Comparison of ENCODE assay signal across 23 mouse cellular contexts in the genomic region with DNA sequence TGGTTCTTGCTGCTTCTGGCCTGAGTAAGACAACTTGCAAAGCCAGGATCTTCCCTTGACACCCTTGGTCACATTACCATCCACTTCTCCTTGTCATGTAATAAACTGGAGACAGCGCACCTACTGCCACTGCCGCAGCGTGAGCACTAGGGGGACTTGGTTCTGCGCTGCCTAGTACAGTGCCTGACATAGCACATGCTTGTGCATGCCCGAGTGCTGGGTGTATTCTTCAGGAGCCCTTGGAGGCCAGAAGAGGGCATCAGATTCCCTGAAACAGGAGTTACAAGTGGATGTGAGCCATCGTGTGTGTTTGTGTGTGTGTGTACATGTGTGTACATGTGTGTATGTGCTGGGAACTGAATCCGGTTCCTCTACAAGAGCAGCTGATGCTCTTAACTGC. TPM values are rescaled to one million over a fixed set of nuclear protein-coding genes. Genes with fewer than 3 reads are reported as not detected.
DNase-seq lines count a peak whose midpoint lies in the region; ATAC-seq and TF ChIP-seq lines count a peak whose summit lies in the region.
"Had no signal": no experiment of that assay in that cellular context is flagged by ENCODE, and none has a peak within 500 bp of the region (broad histone marks: within the 10 kb centered on the region; RNA-seq: fewer than 3 reads in every experiment).

No protein-coding gene starts in this region.

- H3K9me3 ChIP-seq in liver, postnatal 0 days (ENCODE audit: low read length), result no peaks in the 10 kb centered on the region
- no peaks in the 10 kb centered on the region for H3K9me3 ChIP-seq in liver, embryonic 11.5 days (ENCODE audit: control insufficient read depth, low read length)
- H3K9me3 ChIP-seq in E14TG2a.4 (ENCODE audit: low read length), result peaks cover 6% of the 10 kb centered on the region
- H3K9me3 ChIP-seq in heart, embryonic 10.5 days, result no peaks in the 10 kb centered on the region
- H3K9me3 ChIP-seq: forebrain, embryonic 10.5 days; heart, embryonic 13.5 days; hindbrain, embryonic 15.5 days; liver, embryonic 13.5 days; midbrain, embryonic 12.5 days had no signal

- TF ChIP-seq EP300 in liver, postnatal 0 days (IDR thresholded peaks at IDR 0.05; ENCODE audit: low read depth), result no peak

- DNase-seq in liver, postnatal 0 days, result no peak
- DNase-seq in liver, embryonic 11.5 days (ENCODE audit: low spot score), result no peak
- peak; percentile 36 for DNase-seq in 416B (ENCODE audit: low read depth)
- no peak for DNase-seq in Muller cell, postnatal 12 days (ENCODE audit: inconsistent ontology term)
- no peak for DNase-seq in heart, embryonic 10.5 days (ENCODE audit: low spot score)
- DNase-seq: adrenal gland, adult 8-10 months; cerebellum, adult 9-11 months; heart, adult 11 months; heart, postnatal 36 days; kidney, adult 8-10 months; kidney, postnatal 25 days; liver, embryonic 13.5 days; lung, postnatal 10 days; thymus, adult 18-20 months; thymus, postnatal 4 days had no signal

- H3K9ac ChIP-seq in liver, postnatal 0 days (replicated peaks), result no peak overlapping the region
- no peak overlapping the region for H3K9ac ChIP-seq in liver, embryonic 11.5 days (ENCODE audit: low read depth, low read length)
- H3K9ac ChIP-seq: heart, embryonic 13.5 days; hindbrain, embryonic 15.5 days; liver, embryonic 13.5 days; midbrain, embryonic 12.5 days had no signal

- no peak overlapping the region for H3K27ac ChIP-seq in liver, postnatal 0 days (ENCODE audit: low read depth)
- H3K27ac ChIP-seq in liver, embryonic 11.5 days (ENCODE audit: low read depth, low read length), result no peak overlapping the region
- H3K27ac ChIP-seq in heart, embryonic 10.5 days, result no peak overlapping the region
- H3K27ac ChIP-seq: forebrain, embryonic 10.5 days; heart, embryonic 13.5 days; hindbrain, embryonic 15.5 days; liver, embryonic 13.5 days; midbrain, embryonic 12.5 days had no signal

- 0 out of 2 replicates have a peak, but pooled peaks have one; percentile 21 for TF ChIP-seq CTCF in liver, postnatal 0 days (IDR thresholded peaks at IDR 0.05; ENCODE audit: low read depth)
- TF ChIP-seq CTCF in E14TG2a.4 (conservative IDR thresholded peaks at IDR 0.05; ENCODE audit: low read length), result 0 out of 2 replicates have a peak, but pooled peaks have one; percentile 4

- peaks cover 22% of the 10 kb centered on the region for H3K4me1 ChIP-seq in liver, postnatal 0 days (ENCODE audit: insufficient read depth)
- peaks cover 18% of the 10 kb centered on the region for H3K4me1 ChIP-seq in liver, embryonic 11.5 days (replicated peaks; ENCODE audit: control insufficient read depth, insufficient read depth, low read length)
- H3K4me1 ChIP-seq in E14TG2a.4 (replicated peaks; ENCODE audit: low read depth, low read length), result peaks cover 58% of the 10 kb centered on the region
- peaks cover 36% of the 10 kb centered on the region for H3K4me1 ChIP-seq in heart, embryonic 10.5 days

- no peak overlapping the region for H3K4me3 ChIP-seq in liver, postnatal 0 days (ENCODE audit: low read depth, low read length)
- H3K4me3 ChIP-seq in liver, embryonic 11.5 days (ENCODE audit: low read depth, low read length), result no peak overlapping the region
- no peak overlapping the region for H3K4me3 ChIP-seq in E14TG2a.4 (replicated peaks; ENCODE audit: low read length)
- no peak overlapping the region for H3K4me3 ChIP-seq in heart, embryonic 10.5 days
- H3K4me3 ChIP-seq: forebrain, embryonic 10.5 days; heart, embryonic 13.5 days; hindbrain, embryonic 15.5 days; liver, embryonic 13.5 days; midbrain, embryonic 12.5 days; myocyte had no signal

- no peak overlapping the region for H3K4me2 ChIP-seq in liver, postnatal 0 days (ENCODE audit: low read depth, low read length)
- no peak overlapping the region for H3K4me2 ChIP-seq in liver, embryonic 11.5 days
- H3K4me2 ChIP-seq: heart, embryonic 13.5 days; hindbrain, embryonic 15.5 days; liver, embryonic 13.5 days; midbrain, embryonic 12.5 days had no signal

- ATAC-seq in liver, postnatal 0 days, result no peak
- ATAC-seq in liver, embryonic 11.5 days (replicated peaks; ENCODE audit: low FRiP score), result no peak
- peak; percentile 12; the same call in 1 of the 2 replicates for ATAC-seq in granulocyte monocyte progenitor cell, adult 5-6 weeks (replicated peaks; ENCODE audit: poor library complexity, severe bottlenecking)

- 84% methylated on average over 7 of the region's 7 CpGs for WGBS in liver, postnatal 0 days (ENCODE audit: insufficient replicate concordance)
- WGBS in liver, embryonic 11.5 days, result 82% methylated on average over 7 of the region's 7 CpGs
- WGBS in heart, embryonic 10.5 days, result 83% methylated on average over 7 of the region's 7 CpGs

- 0 out of 2 replicates have a peak, but pooled peaks cover 7% of the 10 kb centered on the region for H3K27me3 ChIP-seq in liver, postnatal 0 days (ENCODE audit: insufficient read depth, low read length)
- H3K27me3 ChIP-seq in liver, embryonic 11.5 days (replicated peaks; ENCODE audit: control insufficient read depth, insufficient read depth, low read length), result peaks cover under 1% of the 10 kb centered on the region
- peaks cover 7% of the 10 kb centered on the region; the same call in 1 of the 2 replicates for H3K27me3 ChIP-seq in E14TG2a.4 (ENCODE audit: insufficient read depth, low read length)
- peaks cover 79% of the 10 kb centered on the region for H3K27me3 ChIP-seq in heart, embryonic 10.5 days (ENCODE audit: insufficient read depth, poor library complexity, severe bottlenecking)

- no peaks in the 10 kb centered on the region for H3K36me3 ChIP-seq in liver, postnatal 0 days (replicated peaks; ENCODE audit: insufficient read depth, low read length)
- H3K36me3 ChIP-seq in liver, embryonic 11.5 days (ENCODE audit: control insufficient read depth, insufficient read depth, low read length), result no peaks in the 10 kb centered on the region
- peaks cover 10% of the 10 kb centered on the region for H3K36me3 ChIP-seq in E14TG2a.4 (ENCODE audit: insufficient read depth, low read length)
- no peaks in the 10 kb centered on the region for H3K36me3 ChIP-seq in heart, embryonic 10.5 days
- H3K36me3 ChIP-seq: forebrain, embryonic 10.5 days; heart, embryonic 13.5 days; hindbrain, embryonic 15.5 days; liver, embryonic 13.5 days; midbrain, embryonic 12.5 days had no signal

RNA-seq across cellular contexts. Expression of gene Ppp1r14a, which starts 1.6 kb away (rescaled TPM):
- polyA plus RNA-seq in liver, postnatal 0 days (2015; fragmentation: Nextera tagmentation; extraction: Ambion mirVana), result 5.5 and 5.8 TPM in 2 replicates
- 6.0 and 6.9 TPM in 2 replicates for polyA plus RNA-seq in liver, embryonic 11.5 days (2014; fragmentation: Nextera tagmentation; extraction: Ambion mirVana)
- total RNA-seq in granulocyte monocyte progenitor cell, adult 5-6 weeks (2014; fragmentation: Nextera tagmentation), result not detected in 2 replicates
- total RNA-seq in granulocyte monocyte progenitor cell, adult 5-6 weeks (2017), result not detected in 2 replicates
- 6.4 and 13.8 TPM in 2 replicates for polyA plus RNA-seq in heart, embryonic 10.5 days (2016; fragmentation: Nextera tagmentation; extraction: Ambion mirVana)

RNA-seq across cellular contexts. Expression of gene Spint2, which starts 5.8 kb away (rescaled TPM):
- polyA plus RNA-seq in liver, postnatal 0 days (2015; fragmentation: Nextera tagmentation; extraction: Ambion mirVana), result 84.8 and 94.7 TPM in 2 replicates
- polyA plus RNA-seq in liver, embryonic 11.5 days (2014; fragmentation: Nextera tagmentation; extraction: Ambion mirVana), result 51.6 and 53.7 TPM in 2 replicates
- 45.1 and 55.0 TPM in 2 replicates for total RNA-seq in granulocyte monocyte progenitor cell, adult 5-6 weeks (2014; fragmentation: Nextera tagmentation)
- 24.4 and 29.9 TPM in 2 replicates for total RNA-seq in granulocyte monocyte progenitor cell, adult 5-6 weeks (2017)
- 32.4 and 63.4 TPM in 2 replicates for polyA plus RNA-seq in heart, embryonic 10.5 days (2016; fragmentation: Nextera tagmentation; extraction: Ambion mirVana)

RNA-seq across cellular contexts. Expression of gene Dpf1, which starts 16.3 kb away (rescaled TPM):
- 0.63 and 0.69 TPM in 2 replicates for polyA plus RNA-seq in liver, postnatal 0 days (2015; fragmentation: Nextera tagmentation; extraction: Ambion mirVana)
- polyA plus RNA-seq in liver, embryonic 11.5 days (2014; fragmentation: Nextera tagmentation; extraction: Ambion mirVana), result 6.1 and 7.5 TPM in 2 replicates
- not detected in 2 replicates for total RNA-seq in granulocyte monocyte progenitor cell, adult 5-6 weeks (2014; fragmentation: Nextera tagmentation)
- total RNA-seq in granulocyte monocyte progenitor cell, adult 5-6 weeks (2017), result 0.22 TPM in 1 of 2 replicates, not detected in the other
- polyA plus RNA-seq in heart, embryonic 10.5 days (2016; fragmentation: Nextera tagmentation; extraction: Ambion mirVana), result 2.5 and 8.7 TPM in 2 replicates

RNA-seq across cellular contexts. Expression of gene 2200002D01Rik, which starts 39.2 kb away (rescaled TPM):
- 1.9 and 3.3 TPM in 2 replicates for polyA plus RNA-seq in liver, postnatal 0 days (2015; fragmentation: Nextera tagmentation; extraction: Ambion mirVana)
- 3.2 and 4.4 TPM in 2 replicates for polyA plus RNA-seq in liver, embryonic 11.5 days (2014; fragmentation: Nextera tagmentation; extraction: Ambion mirVana)
- total RNA-seq in granulocyte monocyte progenitor cell, adult 5-6 weeks (2014; fragmentation: Nextera tagmentation), result not detected in 2 replicates
- total RNA-seq in granulocyte monocyte progenitor cell, adult 5-6 weeks (2017), result 0.99 TPM in 1 of 2 replicates, not detected in the other
- polyA plus RNA-seq in heart, embryonic 10.5 days (2016; fragmentation: Nextera tagmentation; extraction: Ambion mirVana), result 8.2 and 9.7 TPM in 2 replicates
- total RNA-seq: left cerebral cortex, adult 8-10 months had no signal

RNA-seq across cellular contexts. Expression of gene Yif1b, which starts 49.4 kb away (rescaled TPM):
- polyA plus RNA-seq in liver, postnatal 0 days (2015; fragmentation: Nextera tagmentation; extraction: Ambion mirVana), result 45.0 and 46.8 TPM in 2 replicates
- 95.7 and 101 TPM in 2 replicates for polyA plus RNA-seq in liver, embryonic 11.5 days (2014; fragmentation: Nextera tagmentation; extraction: Ambion mirVana)
- total RNA-seq in granulocyte monocyte progenitor cell, adult 5-6 weeks (2014; fragmentation: Nextera tagmentation), result 57.1 and 86.7 TPM in 2 replicates
- 33.1 and 33.4 TPM in 2 replicates for total RNA-seq in granulocyte monocyte progenitor cell, adult 5-6 weeks (2017)
- polyA plus RNA-seq in heart, embryonic 10.5 days (2016; fragmentation: Nextera tagmentation; extraction: Ambion mirVana), result 126 and 131 TPM in 2 replicates
